Mouse (Mus musculus) frontal cortex, postnatal 25 days (tissue): ENCODE data around the gene Ccn2.

Source experiments
- DNase-seq, 2 experiments: peaks; one replicate each; pipeline ENCODE4 v3.0.0; 2022; ENCODE audit warnings: low spot score in 2 of 2

Ccn2 gene

GRCm38 (mm10) chr10:24641416-24642140, 46.3 kb downstream of the Ccn2 start:
- DNase-seq = no peak

- no peak for DNase-seq
Measured at GRCm38 (mm10) chr10:24642796-24643580, 47.7 kb downstream of the Ccn2 start.

- no peak for DNase-seq
Measured at GRCm38 (mm10) chr10:24645169-24645568, 49.9 kb downstream of the Ccn2 start.
